Mouse (Mus musculus) forebrain, embryonic 11.5 days (tissue): ENCODE measurements around the gene Olfr1256. TPM values are rescaled to one million over a fixed set of nuclear protein-coding genes. Genes with fewer than 3 reads are reported as not detected.

Experiments used
- ATAC-seq: fragments of 200-750 bp; cut with Nextera tagmentation; replicated peaks from 2 replicates; pipeline ENCODE4 v1.8.0; 2017; ENCODE audit warnings: moderate TSS enrichment; ENCODE audit not compliant: low FRiP score
- DNase-seq: peaks from one replicate; pipeline ENCODE4 v3.0.0-alpha.2; 2017; ENCODE audit warnings: low spot score
- H3K27ac ChIP-seq: fragments of 300-500 bp; sonication (generic); 2 replicates; pipeline ENCODE4 v1.5.1; 2014; ENCODE audit warnings: low read depth, low read length
- H3K27me3 ChIP-seq: fragments of 300-500 bp; sonication (generic); 2 replicates; pipeline ENCODE4 v1.6.1; 2014; ENCODE audit warnings: mild to moderate bottlenecking, low read length, mixed read lengths; ENCODE audit not compliant: control insufficient read depth, insufficient read depth
- H3K36me3 ChIP-seq: fragments of 300-500 bp; sonication (generic); 2 replicates; pipeline ENCODE4 v1.6.1; 2014; ENCODE audit warnings: mild to moderate bottlenecking, low read length, moderate library complexity, mixed read lengths; ENCODE audit not compliant: control insufficient read depth, insufficient read depth
- H3K4me1 ChIP-seq: fragments of 300-500 bp; sonication (generic); replicated peaks from 2 replicates; pipeline ENCODE4 v1.6.1; 2014; ENCODE audit warnings: low read length, mixed read lengths; ENCODE audit not compliant: control insufficient read depth, insufficient read depth
- H3K4me2 ChIP-seq: fragments of 300-500 bp; sonication (generic); 2 replicates; pipeline ENCODE4 v1.6.1; 2014; ENCODE audit warnings: low read depth, mild to moderate bottlenecking, low read length, moderate library complexity, mixed read lengths; ENCODE audit not compliant: severe bottlenecking
- H3K4me3 ChIP-seq: fragments of 300-500 bp; sonication (generic); 2 replicates; pipeline ENCODE4 v1.5.1; 2014; ENCODE audit warnings: low read depth, low read length
- H3K9ac ChIP-seq: fragments of 300-500 bp; sonication (generic); 2 replicates; pipeline ENCODE4 v1.6.1; 2014; ENCODE audit warnings: low read length
- H3K9me3 ChIP-seq: fragments of 300-500 bp; sonication (generic); 2 replicates; pipeline ENCODE4 v1.6.1; 2016; ENCODE audit warnings: low read length, mixed read lengths; ENCODE audit not compliant: control insufficient read depth
- WGBS: fragments of 180-500 bp; shearing (Covaris S2); extraction: QIAGEN DNeasy Blood & Tissue Kit; methylation state at CpG from one replicate; pipeline ENCODE4 v1.1.7; 2014; 5-methylcytosine and 5-hydroxymethylcytosine counted together
- polyA plus RNA-seq: library from polyadenylated mRNA; unstranded; fragments of >200 nt; fragmentation: Nextera tagmentation; extraction: Ambion mirVana; gene quantifications from 2 replicates; pipeline ENCODE4 v1.2.1, GENCODE M21; 2014

Gene Olfr1256
- not detected in 2 replicates for polyA plus RNA-seq

DNA sequence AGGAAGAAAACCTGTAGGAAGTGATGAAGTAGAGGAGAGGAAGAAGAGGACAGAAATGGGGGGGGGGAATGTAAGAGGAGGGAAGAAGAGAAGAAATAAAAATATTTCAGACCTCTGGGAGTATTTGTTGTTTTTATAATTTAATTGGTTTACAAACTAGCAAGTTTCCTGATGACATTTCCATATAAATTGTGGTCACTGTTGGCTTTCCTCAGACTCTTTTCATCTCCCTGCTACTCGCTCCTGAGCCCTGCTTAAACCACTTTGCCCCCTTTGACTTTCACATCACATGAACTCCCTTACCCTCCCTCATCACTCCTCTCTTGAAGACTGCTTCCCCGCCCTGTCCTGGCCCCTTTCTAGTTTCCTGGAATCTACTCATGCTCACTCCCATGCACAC lies at the start of gene Olfr1256:
Gene Olfr1256, minus strand, starts transcription at position 101 of the 400 bp plus-strand sequence.
- Histone ChIP-seq H3K36me3 (no peaks in the 10 kb centered on the region), H3K9me3 (no peaks in the 10 kb centered on the region), H3K4me2 (no peak within 1 kb of the TSS), H3K27me3 (no peaks in the 10 kb centered on the region), H3K9ac (no peak within 1 kb of the TSS), H3K27ac (no peak within 1 kb of the TSS), H3K4me1 (no peaks in the 10 kb centered on the region), H3K4me3 (no peak within 1 kb of the TSS)
- DNase-seq (no peak), ATAC-seq (no peak)
- 54% methylated on average over 2 of the region's 2 CpGs for WGBS

GRCm38 (mm10) chr2:89878137-89878536 lies 36.8 kb upstream of the Olfr1256 start, which contains the start of gene Olfr1257:
Olfr1257 (plus strand) TSS chr2:89878437.
- ATAC-seq = no peak
- no peak for DNase-seq
- WGBS = 89% methylated on average over 1 of the region's 1 CpGs
- H3K4me3 ChIP-seq = no peak within 1 kb of the TSS
- no peak within 1 kb of the TSS for H3K9ac ChIP-seq
- no peak within 1 kb of the TSS for H3K4me2 ChIP-seq
- H3K27ac ChIP-seq = no peak within 1 kb of the TSS
- H3K36me3 ChIP-seq = no peaks in the 10 kb centered on the region
- H3K4me1 ChIP-seq = no peaks in the 10 kb centered on the region
- H3K9me3 ChIP-seq = no peaks in the 10 kb centered on the region
- H3K27me3 ChIP-seq = no peaks in the 10 kb centered on the region

- WGBS = 91% methylated on average over 1 of the region's 1 CpGs
- DNase-seq = no peak
Measured at GRCm38 (mm10) chr2:89849230-89849629, 7.9 kb upstream of the Olfr1256 start.

DNA sequence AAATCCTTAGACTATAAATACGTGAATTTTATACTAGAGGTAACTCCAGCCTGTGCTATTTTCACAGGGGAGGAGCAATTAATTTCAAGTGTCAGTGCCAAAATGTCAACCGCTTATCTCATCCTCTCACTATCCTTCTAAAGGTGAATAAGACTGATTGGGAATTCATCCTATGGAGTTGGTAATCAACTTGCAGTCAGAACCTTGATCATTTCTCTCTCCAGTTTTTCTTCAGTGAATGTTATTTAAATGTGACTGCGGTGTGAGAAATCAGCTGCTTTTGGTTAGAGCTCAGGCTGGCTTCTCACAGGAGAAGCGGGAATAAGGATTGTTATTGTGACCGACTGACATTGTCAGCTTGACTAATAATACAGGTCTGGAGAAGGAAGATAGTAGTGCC lies 6.8 kb upstream of the Olfr1256 start, which contains the start of gene Olfr48:
Gene Olfr48, minus strand, starts transcription at position 101 of the 400 bp plus-strand sequence.
- Histone ChIP-seq H3K9me3 (no peaks in the 10 kb centered on the region), H3K9ac (no peak within 1 kb of the TSS), H3K4me3 (no peak within 1 kb of the TSS), H3K27ac (no peak within 1 kb of the TSS), H3K36me3 (no peaks in the 10 kb centered on the region), H3K4me1 (no peaks in the 10 kb centered on the region), H3K27me3 (no peaks in the 10 kb centered on the region), H3K4me2 (no peak within 1 kb of the TSS)
- WGBS = 85% methylated on average over 5 of the region's 5 CpGs
- DNase-seq (no peak), ATAC-seq (no peak)

More at GRCm38 (mm10) chr2:89849230-89849629, 7.9 kb upstream of the Olfr1256 start:
- Histone ChIP-seq H3K36me3 (no peaks in the 10 kb centered on the region), H3K9ac (no peak overlapping the region), H3K27ac (no peak overlapping the region), H3K4me1 (no peaks in the 10 kb centered on the region), H3K27me3 (no peaks in the 10 kb centered on the region), H3K4me2 (no peak overlapping the region), H3K4me3 (no peak overlapping the region), H3K9me3 (no peaks in the 10 kb centered on the region)
- no peak for ATAC-seq

DNA sequence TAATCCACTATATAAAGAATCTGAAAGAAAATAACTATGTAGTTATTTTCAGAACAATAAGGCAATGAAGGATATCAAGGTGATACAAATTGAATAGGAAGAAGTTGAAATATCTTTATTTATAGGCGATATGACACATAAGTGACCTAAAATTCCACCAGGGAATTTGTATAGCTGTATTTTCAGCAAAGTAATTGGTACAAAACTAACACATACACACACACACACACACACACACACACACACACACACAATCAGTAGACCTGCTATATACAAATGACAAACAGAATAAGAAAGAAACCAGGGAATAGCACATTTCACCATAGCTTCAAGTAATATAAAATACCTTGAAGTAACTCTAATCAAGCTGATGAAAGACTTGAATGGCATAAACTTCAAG lies 21.1 kb downstream of the Olfr1256 start:
- H3K4me3 ChIP-seq = no peak overlapping the region
- H3K9me3 ChIP-seq = no peaks in the 10 kb centered on the region
- H3K4me1 ChIP-seq = no peaks in the 10 kb centered on the region
- H3K27ac ChIP-seq = no peak overlapping the region
- WGBS = 82% methylated on average over 1 of the region's 1 CpGs
- H3K4me2 ChIP-seq = no peak overlapping the region
- no peak overlapping the region for H3K9ac ChIP-seq
- H3K27me3 ChIP-seq = no peaks in the 10 kb centered on the region
- ATAC-seq (no peak), DNase-seq (no peak)
- no peaks in the 10 kb centered on the region for H3K36me3 ChIP-seq

- no peak within 1 kb of the TSS for H3K4me3 ChIP-seq
- no peak for ATAC-seq
Measured at GRCm38 (mm10) chr2:89811751-89812150, 29.6 kb downstream of the Olfr1256 start, which contains the start of gene Olfr1255. Olfr1255 (plus strand) TSS chr2:89812051.

GRCm38 (mm10) chr2:89810751-89811150 lies 30.6 kb downstream of the Olfr1256 start:
- H3K27me3 ChIP-seq = no peaks in the 10 kb centered on the region
- ATAC-seq (no peak), DNase-seq (no peak)
- H3K36me3 ChIP-seq = no peaks in the 10 kb centered on the region
- no peak overlapping the region for H3K4me3 ChIP-seq
- H3K27ac ChIP-seq = no peak overlapping the region
- no peaks in the 10 kb centered on the region for H3K4me1 ChIP-seq
- H3K4me2 ChIP-seq = no peak overlapping the region
- H3K9ac ChIP-seq = no peak overlapping the region
- H3K9me3 ChIP-seq = no peaks in the 10 kb centered on the region
- 85% methylated on average over 2 of the region's 2 CpGs for WGBS

More at GRCm38 (mm10) chr2:89811751-89812150, 29.6 kb downstream of the Olfr1256 start, which contains the start of gene Olfr1255:
- no peaks in the 10 kb centered on the region for H3K36me3 ChIP-seq
- no peak for DNase-seq
- H3K4me1 ChIP-seq = no peaks in the 10 kb centered on the region
- no peak within 1 kb of the TSS for H3K4me2 ChIP-seq
- H3K27me3 ChIP-seq = no peaks in the 10 kb centered on the region
- no peak within 1 kb of the TSS for H3K27ac ChIP-seq
- no peaks in the 10 kb centered on the region for H3K9me3 ChIP-seq
- 95% methylated on average over 3 of the region's 3 CpGs for WGBS
- no peak within 1 kb of the TSS for H3K9ac ChIP-seq

DNA sequence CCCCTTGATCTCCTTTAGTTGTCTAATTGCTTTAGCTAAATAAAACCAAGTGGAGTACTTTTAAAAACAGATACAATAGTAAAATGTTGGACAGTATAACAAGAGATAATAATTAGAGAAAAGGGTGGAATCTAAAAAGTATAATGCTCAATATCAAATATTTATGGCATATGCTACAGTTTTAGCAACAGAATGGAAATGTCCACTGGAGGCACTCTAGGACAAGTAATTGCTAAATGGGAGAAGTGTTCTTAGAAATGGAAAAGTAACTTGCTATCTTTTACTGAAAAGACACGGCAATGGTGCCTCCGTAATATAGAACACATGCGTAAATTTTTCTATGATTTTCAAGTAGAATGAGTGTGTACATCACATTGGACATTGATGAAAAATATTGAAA lies 41.8 kb downstream of the Olfr1256 start:
- ATAC-seq = no peak
- Histone ChIP-seq H3K9me3 (no peaks in the 10 kb centered on the region), H3K36me3 (no peaks in the 10 kb centered on the region), H3K9ac (no peak overlapping the region), H3K4me1 (no peaks in the 10 kb centered on the region), H3K4me3 (no peak overlapping the region), H3K4me2 (no peak overlapping the region), H3K27me3 (no peaks in the 10 kb centered on the region), H3K27ac (no peak overlapping the region)
- 95% methylated on average over 3 of the region's 3 CpGs for WGBS
- DNase-seq = no peak

- DNase-seq (no peak), ATAC-seq (no peak)
Measured at GRCm38 (mm10) chr2:89793519-89793918, 47.8 kb downstream of the Olfr1256 start, which contains the start of gene Olfr1254. Olfr1254 (minus strand) TSS chr2:89793619.

More at GRCm38 (mm10) chr2:89793519-89793918, 47.8 kb downstream of the Olfr1256 start, which contains the start of gene Olfr1254:
- Histone ChIP-seq H3K4me2 (no peak within 1 kb of the TSS), H3K4me3 (no peak within 1 kb of the TSS), H3K4me1 (no peaks in the 10 kb centered on the region), H3K9ac (no peak within 1 kb of the TSS), H3K27ac (no peak within 1 kb of the TSS), H3K36me3 (no peaks in the 10 kb centered on the region), H3K27me3 (no peaks in the 10 kb centered on the region), H3K9me3 (no peaks in the 10 kb centered on the region)
